Mouse (Mus musculus) heart, postnatal 0 days (tissue): ENCODE data around the gene Adra1b.

Experiments
- CTCF ChIP-seq: IDR thresholded peaks from 2 replicates; pipeline ENCODE4 v1.5.1; 2016; ENCODE audit warnings: antibody characterized with exemption, control low read depth, low read depth
- EP300 ChIP-seq: IDR thresholded peaks from 2 replicates; pipeline ENCODE4 v1.6.1; 2016; ENCODE audit warnings: antibody characterized with exemption, low read depth

- TF ChIP-seq CTCF = no peak
- TF ChIP-seq EP300 = no peak
These were observed 172.2 kb downstream of the Adra1b start for GRCm38 (mm10) chr11:43728737-43729301.
